Mouse (Mus musculus) heart, embryonic 15.5 days (tissue): ENCODE data around the gene Dhrs3. TPM values are rescaled to one million over a fixed set of nuclear protein-coding genes. Genes with fewer than 3 reads are reported as not detected.

ENCODE experiments used
- ATAC-seq: fragments of 200-750 bp; cut with Nextera tagmentation; replicated peaks from 2 replicates; pipeline ENCODE4 v1.8.0; 2017; ENCODE audit warnings: low read depth, moderate TSS enrichment; ENCODE audit not compliant: insufficient number of reproducible peaks, insufficient read depth, low FRiP score
- H3K27ac ChIP-seq: fragments of 300-500 bp; sonication (generic); 2 replicates; pipeline ENCODE4 v1.5.1; 2015; ENCODE audit warnings: mild to moderate bottlenecking, inconsistent platforms
- H3K27me3 ChIP-seq: fragments of 300-500 bp; sonication (generic); 2 replicates; pipeline ENCODE4 v1.6.1; 2015; ENCODE audit warnings: inconsistent platforms
- H3K36me3 ChIP-seq: fragments of 300-500 bp; sonication (generic); 2 replicates; pipeline ENCODE4 v1.6.1; 2015; ENCODE audit warnings: mild to moderate bottlenecking, inconsistent platforms
- H3K4me1 ChIP-seq: fragments of 300-500 bp; sonication (generic); replicated peaks from 2 replicates; pipeline ENCODE4 v1.6.1; 2015; ENCODE audit warnings: inconsistent platforms
- H3K4me2 ChIP-seq: fragments of 300-500 bp; sonication (generic); 2 replicates; pipeline ENCODE4 v1.6.1; 2015; ENCODE audit warnings: inconsistent platforms, mild to moderate bottlenecking, moderate library complexity
- H3K4me3 ChIP-seq: fragments of 300-500 bp; sonication (generic); 2 replicates; pipeline ENCODE4 v1.5.1; 2015; ENCODE audit warnings: mild to moderate bottlenecking, inconsistent platforms
- H3K9ac ChIP-seq: fragments of 300-500 bp; sonication (generic); 2 replicates; pipeline ENCODE4 v1.6.1; 2015; ENCODE audit warnings: mild to moderate bottlenecking, inconsistent platforms
- H3K9me3 ChIP-seq: fragments of 300-500 bp; sonication (generic); replicated peaks from 2 replicates; pipeline ENCODE4 v1.6.1; 2016; ENCODE audit warnings: inconsistent platforms
- WGBS: fragments of 180-500 bp; shearing (Covaris S2); methylation state at CpG from one replicate; pipeline ENCODE4 v1.1.7; 2015; ENCODE audit warnings: mixed read lengths; 5-methylcytosine and 5-hydroxymethylcytosine counted together
- polyA plus RNA-seq: library from polyadenylated mRNA; unstranded; fragments of >200 nt; fragmentation: Nextera tagmentation; extraction: Ambion mirVana; gene quantifications from 2 replicates; pipeline ENCODE4 v1.2.1, GENCODE M21; 2015

The Dhrs3 gene
- polyA plus RNA-seq, 1 experiment from 2014 or later = 36.3 TPM

- Histone ChIP-seq H3K9me3 (no peaks in the 10 kb centered on the region), H3K27me3 (no peaks in the 10 kb centered on the region), H3K4me2 (no peak overlapping the region), H3K4me3 (no peak overlapping the region), H3K9ac (no peak overlapping the region), H3K4me1 (peaks cover 6% of the 10 kb centered on the region), H3K36me3 (no peaks in the 10 kb centered on the region), H3K27ac (no peak overlapping the region)
- 73% methylated on average over 2 of the region's 2 CpGs for WGBS
- ATAC-seq = no peak
These were observed 65.1 kb downstream of the Dhrs3 start for GRCm38 (mm10) chr4:144957721-144958120.

- no peaks in the 10 kb centered on the region for H3K9me3 ChIP-seq
- no peak overlapping the region for H3K4me2 ChIP-seq
- 56% methylated on average over 8 of the region's 8 CpGs for WGBS
- H3K9ac ChIP-seq = no peak overlapping the region
- H3K4me1 ChIP-seq = peaks cover 6% of the 10 kb centered on the region
- H3K36me3 ChIP-seq = no peaks in the 10 kb centered on the region
- no peak overlapping the region for H3K4me3 ChIP-seq
- H3K27me3 ChIP-seq = no peaks in the 10 kb centered on the region
- no peak overlapping the region for H3K27ac ChIP-seq
- no peak for ATAC-seq
These were observed 67.7 kb downstream of the Dhrs3 start for GRCm38 (mm10) chr4:144960188-144960904.

- Histone ChIP-seq H3K4me2 (no peak overlapping the region), H3K9me3 (no peaks in the 10 kb centered on the region), H3K4me1 (peaks cover 6% of the 10 kb centered on the region), H3K4me3 (no peak overlapping the region), H3K27me3 (no peaks in the 10 kb centered on the region), H3K9ac (no peak overlapping the region), H3K27ac (no peak overlapping the region), H3K36me3 (no peaks in the 10 kb centered on the region)
- ATAC-seq = no peak
- WGBS = 81% methylated on average over 4 of the region's 4 CpGs
These were observed 68.6 kb downstream of the Dhrs3 start for GRCm38 (mm10) chr4:144961232-144961631.

- H3K27me3 ChIP-seq = no peaks in the 10 kb centered on the region
- H3K27ac ChIP-seq = no peak overlapping the region
- 85% methylated on average over 3 of the region's 3 CpGs for WGBS
- no peak for ATAC-seq
- no peak overlapping the region for H3K9ac ChIP-seq
- peaks cover 6% of the 10 kb centered on the region for H3K4me1 ChIP-seq
- H3K4me3 ChIP-seq = no peak overlapping the region
- no peak overlapping the region for H3K4me2 ChIP-seq
- H3K36me3 ChIP-seq = no peaks in the 10 kb centered on the region
- H3K9me3 ChIP-seq = no peaks in the 10 kb centered on the region
These were observed 69.1 kb downstream of the Dhrs3 start for GRCm38 (mm10) chr4:144961696-144962095.

GRCm38 (mm10) chr4:144965255-144965654 is 72.6 kb downstream of the Dhrs3 start:
- no peak for ATAC-seq
- H3K4me1 ChIP-seq = peaks cover 14% of the 10 kb centered on the region
- H3K4me3 ChIP-seq = no peak overlapping the region
- WGBS = 46% methylated on average over 2 of the region's 2 CpGs
- H3K36me3 ChIP-seq = no peaks in the 10 kb centered on the region
- no peak overlapping the region for H3K27ac ChIP-seq
- no peak overlapping the region for H3K9ac ChIP-seq
- no peaks in the 10 kb centered on the region for H3K27me3 ChIP-seq
- no peak overlapping the region for H3K4me2 ChIP-seq
- H3K9me3 ChIP-seq = no peaks in the 10 kb centered on the region

GRCm38 (mm10) chr4:144968371-144968770 is 75.7 kb downstream of the Dhrs3 start:
- ATAC-seq = no peak
- Histone ChIP-seq H3K27ac (no peak overlapping the region), H3K27me3 (no peaks in the 10 kb centered on the region), H3K4me1 (peaks cover 8% of the 10 kb centered on the region), H3K4me2 (no peak overlapping the region), H3K9me3 (no peaks in the 10 kb centered on the region), H3K36me3 (no peaks in the 10 kb centered on the region), H3K4me3 (no peak overlapping the region), H3K9ac (no peak overlapping the region)
- WGBS = 87% methylated on average over 3 of the region's 3 CpGs

GRCm38 (mm10) chr4:144969030-144969429 is 76.4 kb downstream of the Dhrs3 start:
- Histone ChIP-seq H3K9ac (no peak overlapping the region), H3K4me2 (no peak overlapping the region), H3K4me1 (peaks cover 8% of the 10 kb centered on the region), H3K4me3 (no peak overlapping the region), H3K36me3 (0 out of 2 replicates have a peak, but pooled peaks cover under 1% of the 10 kb centered on the region), H3K27me3 (no peaks in the 10 kb centered on the region), H3K9me3 (no peaks in the 10 kb centered on the region), H3K27ac (no peak overlapping the region)
- 33% methylated on average over 6 of the region's 6 CpGs for WGBS
- ATAC-seq = no peak

GRCm38 (mm10) chr4:144971048-144971447 is 78.4 kb downstream of the Dhrs3 start:
- H3K36me3 ChIP-seq = peaks cover 5% of the 10 kb centered on the region; the same call in 1 of the 2 replicates
- no peak for ATAC-seq
- no peak overlapping the region for H3K4me3 ChIP-seq
- H3K9ac ChIP-seq = no peak overlapping the region
- no peak overlapping the region for H3K27ac ChIP-seq
- H3K9me3 ChIP-seq = no peaks in the 10 kb centered on the region
- 76% methylated on average over 2 of the region's 2 CpGs for WGBS
- no peak overlapping the region for H3K4me2 ChIP-seq
- H3K4me1 ChIP-seq = peaks cover 8% of the 10 kb centered on the region
- H3K27me3 ChIP-seq = no peaks in the 10 kb centered on the region

- peaks cover 9% of the 10 kb centered on the region; the same call in 1 of the 2 replicates for H3K36me3 ChIP-seq
- no peak overlapping the region for H3K27ac ChIP-seq
These were observed 80.5 kb downstream of the Dhrs3 start for GRCm38 (mm10) chr4:144972948-144973720.

GRCm38 (mm10) chr4:144974458-144974857 is 81.8 kb downstream of the Dhrs3 start:
- WGBS = 64% methylated on average over 3 of the region's 3 CpGs
- Histone ChIP-seq H3K4me1 (peaks cover 16% of the 10 kb centered on the region), H3K36me3 (peaks cover 9% of the 10 kb centered on the region; the same call in 1 of the 2 replicates), H3K27ac (no peak overlapping the region), H3K27me3 (no peaks in the 10 kb centered on the region), H3K4me2 (no peak overlapping the region), H3K9ac (no peak overlapping the region), H3K9me3 (no peaks in the 10 kb centered on the region), H3K4me3 (no peak overlapping the region)
- ATAC-seq = no peak

More at GRCm38 (mm10) chr4:144972948-144973720, 80.5 kb downstream of the Dhrs3 start:
- Histone ChIP-seq H3K9ac (no peak overlapping the region), H3K4me3 (no peak overlapping the region), H3K4me2 (no peak overlapping the region), H3K27me3 (no peaks in the 10 kb centered on the region), H3K9me3 (no peaks in the 10 kb centered on the region), H3K4me1 (peaks cover 17% of the 10 kb centered on the region)
- no peak for ATAC-seq
- 74% methylated on average over 6 of the region's 6 CpGs for WGBS

- no peak for ATAC-seq
- H3K9me3 ChIP-seq = no peaks in the 10 kb centered on the region
- H3K36me3 ChIP-seq = peaks cover 9% of the 10 kb centered on the region; the same call in 1 of the 2 replicates
- no peak overlapping the region for H3K4me2 ChIP-seq
- peaks cover 16% of the 10 kb centered on the region for H3K4me1 ChIP-seq
- 81% methylated on average over 2 of the region's 2 CpGs for WGBS
- no peaks in the 10 kb centered on the region for H3K27me3 ChIP-seq
- no peak overlapping the region for H3K27ac ChIP-seq
- H3K9ac ChIP-seq = no peak overlapping the region
- no peak overlapping the region for H3K4me3 ChIP-seq
These were observed 82.9 kb downstream of the Dhrs3 start for GRCm38 (mm10) chr4:144975505-144975904.
